Mouse (Mus musculus) E14TG2a.4 (cell line): ENCODE measurements around the gene Git1.

ENCODE experiments used
- CTCF ChIP-seq: conservative IDR thresholded peaks from 2 replicates; pipeline ENCODE4 v1.5.1; 2014; ENCODE audit warnings: low read length
- NANOG ChIP-seq: IDR thresholded peaks from 2 replicates; pipeline ENCODE4 v1.6.1; 2014; ENCODE audit warnings: borderline replicate concordance, low read length, mixed read lengths
- POU5F1 ChIP-seq: IDR thresholded peaks from 2 replicates; pipeline ENCODE4 v1.6.1; 2014; ENCODE audit warnings: low read length, borderline replicate concordance

DNA sequence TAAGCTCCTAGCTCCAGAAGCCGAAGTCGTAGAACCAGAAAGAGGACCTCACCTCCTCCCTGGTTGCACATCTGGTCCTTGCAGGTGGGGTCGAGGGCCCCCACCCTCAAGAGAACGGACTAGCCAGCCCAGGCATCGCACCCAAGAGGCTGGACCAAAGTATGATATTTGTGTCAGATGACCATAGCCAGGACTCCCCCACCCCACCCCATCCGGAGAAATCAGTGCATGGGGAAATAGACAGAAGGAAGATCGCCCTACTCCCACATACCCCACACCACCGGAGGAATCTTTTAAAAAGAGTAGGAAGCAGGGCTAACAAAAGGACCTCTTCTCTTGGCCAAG lies 30.3 kb upstream of the Git1 start:
- TF ChIP-seq CTCF (no peak), NANOG (no peak), POU5F1 (no peak)
